Mouse (Mus musculus) G1E (cell line): ENCODE data around the gene Magi1.

ENCODE experiments used
- CTCF ChIP-seq: IDR thresholded peaks from 2 replicates; pipeline ENCODE4 v1.5.1; 2012; ENCODE audit warnings: low read depth, low read length, inconsistent platforms, mixed read lengths
- GATA1 ChIP-seq: IDR thresholded peaks from 2 replicates; pipeline ENCODE4 v1.6.1; 2012; ENCODE audit warnings: borderline replicate concordance, low read length, inconsistent platforms, mixed read lengths
- POLR2AphosphoS5 ChIP-seq: IDR thresholded peaks from 2 replicates; pipeline ENCODE4 v1.6.1; 2012; ENCODE audit warnings: low read depth, low read length, inconsistent platforms; ENCODE audit not compliant: insufficient replicate concordance
- TAL1 ChIP-seq: conservative IDR thresholded peaks from 2 replicates; pipeline ENCODE4 v1.6.1; 2012; ENCODE audit warnings: low read depth, low read length, inconsistent platforms, mixed read lengths

DNA sequence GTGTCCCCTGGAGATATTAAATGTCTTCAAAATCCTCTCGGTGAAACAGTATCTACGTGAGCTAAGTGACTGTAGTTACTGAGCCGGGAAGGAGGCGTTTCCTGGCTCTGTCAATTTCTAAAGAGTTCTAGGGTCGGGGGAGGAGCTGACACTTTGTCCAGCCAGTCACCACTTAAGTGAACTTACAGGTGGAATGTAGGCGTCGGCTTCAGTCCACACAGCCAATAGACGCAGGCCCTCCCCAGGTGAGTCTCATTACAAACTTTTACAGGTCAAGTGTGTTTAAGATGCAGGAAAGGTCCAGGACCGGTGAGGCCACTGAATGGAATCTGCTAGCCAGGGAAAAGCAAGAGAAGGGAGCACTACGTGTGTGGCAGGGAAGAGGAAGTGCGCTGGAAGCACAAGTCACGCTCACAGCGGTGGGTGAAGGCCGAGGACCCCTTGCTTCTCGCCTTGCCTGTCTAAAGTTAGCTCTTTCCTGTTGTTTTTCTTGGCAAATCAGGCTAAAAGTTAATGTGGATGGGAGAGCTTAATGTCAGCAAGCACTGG lies 556.0 kb downstream of the Magi1 start:
- TF ChIP-seq CTCF = no peak
- no peak for TF ChIP-seq TAL1
- no peak for TF ChIP-seq GATA1
- no peak for TF ChIP-seq POLR2AphosphoS5
